Mouse (Mus musculus): ENCODE measurements at regions not wholly inside any gene's neighbourhood (a gene's known extent, or its start where the extent isn't known, plus 50 kb on each side); places are given as distances from the start of the nearest gene placed in this dataset.

GRCm38 (mm10) chr3:34769818-34770217 is 119.6 kb downstream of the Sox2 start:
- Histone ChIP-seq H3K9me3 (no peaks in the 10 kb centered on the region), H3K9ac (no peak overlapping the region), H3K4me3 (no peak overlapping the region), H3K4me1 (peaks cover 8% of the 10 kb centered on the region; the same call in 1 of the 2 replicates), H3K27ac (no peak overlapping the region), H3K27me3 (no peaks in the 10 kb centered on the region; the same call in 1 of the 2 replicates), H3K4me2 (no peak overlapping the region), H3K36me3 (no peaks in the 10 kb centered on the region)
- ATAC-seq (ENCODE audit: insufficient number of reproducible peaks, insufficient read depth, low FRiP score, low TSS enrichment, low read depth): no peak
- 23% methylated on average over 2 of the region's 3 CpGs for WGBS

GRCm38 (mm10) chr3:34770271-34770670 is 120.1 kb downstream of the Sox2 start:
- Histone ChIP-seq H3K4me2 (no peak overlapping the region), H3K27me3 (no peaks in the 10 kb centered on the region; the same call in 1 of the 2 replicates), H3K36me3 (no peaks in the 10 kb centered on the region), H3K4me1 (peaks cover 8% of the 10 kb centered on the region; the same call in 1 of the 2 replicates), H3K9me3 (no peaks in the 10 kb centered on the region), H3K9ac (no peak overlapping the region), H3K27ac (no peak overlapping the region), H3K4me3 (no peak overlapping the region)
- ATAC-seq (ENCODE audit: insufficient number of reproducible peaks, insufficient read depth, low FRiP score, low TSS enrichment, low read depth): no peak
- 76% methylated on average over 6 of the region's 6 CpGs for WGBS

- Histone ChIP-seq H3K4me1 (peaks cover 8% of the 10 kb centered on the region; the same call in 1 of the 2 replicates), H3K27ac (no peak overlapping the region), H3K4me3 (no peak overlapping the region), H3K9me3 (no peaks in the 10 kb centered on the region), H3K36me3 (no peaks in the 10 kb centered on the region), H3K4me2 (no peak overlapping the region), H3K27me3 (no peaks in the 10 kb centered on the region; the same call in 1 of the 2 replicates), H3K9ac (no peak overlapping the region)
- WGBS: 89% methylated on average over 3 of the region's 3 CpGs
- no peak for ATAC-seq (ENCODE audit: insufficient number of reproducible peaks, insufficient read depth, low FRiP score, low TSS enrichment, low read depth)
Measured at GRCm38 (mm10) chr3:34772035-34772434, 121.8 kb downstream of the Sox2 start.

GRCm38 (mm10) chr3:34773678-34774425 is 123.6 kb downstream of the Sox2 start:
- Histone ChIP-seq H3K4me3 (no peak overlapping the region), H3K27me3 (no peaks in the 10 kb centered on the region; the same call in 1 of the 2 replicates), H3K36me3 (no peaks in the 10 kb centered on the region), H3K9ac (no peak overlapping the region), H3K9me3 (no peaks in the 10 kb centered on the region), H3K4me2 (peak overlapping the region; percentile 51), H3K27ac (no peak overlapping the region), H3K4me1 (peaks cover 8% of the 10 kb centered on the region; the same call in 1 of the 2 replicates)
- peak; percentile 72 for ATAC-seq (ENCODE audit: insufficient number of reproducible peaks, insufficient read depth, low FRiP score, low TSS enrichment, low read depth)
- 16% methylated on average over 23 of the region's 23 CpGs for whole genome bisulfite sequencing

- no peaks in the 10 kb centered on the region for H3K4me1 ChIP-seq
- 78% methylated on average over 6 of the region's 6 CpGs for WGBS
- no peak overlapping the region for H3K4me3 ChIP-seq
- H3K36me3 ChIP-seq: no peaks in the 10 kb centered on the region
- H3K27ac ChIP-seq: no peak overlapping the region
- no peaks in the 10 kb centered on the region for H3K9me3 ChIP-seq
- no peaks in the 10 kb centered on the region for H3K27me3 ChIP-seq
- no peak overlapping the region for H3K4me2 ChIP-seq
- no peak for ATAC-seq (ENCODE audit: insufficient number of reproducible peaks, insufficient read depth, low FRiP score, low TSS enrichment, low read depth)
- H3K9ac ChIP-seq: no peak overlapping the region
Measured at GRCm38 (mm10) chr3:34781770-34782169, 131.6 kb downstream of the Sox2 start.

- 91% methylated on average over 1 of the region's 1 CpGs for WGBS
- no peaks in the 10 kb centered on the region for H3K36me3 ChIP-seq
- H3K4me1 ChIP-seq: no peaks in the 10 kb centered on the region
- no peak overlapping the region for H3K4me3 ChIP-seq
- no peak overlapping the region for H3K9ac ChIP-seq
- no peak for ATAC-seq (ENCODE audit: insufficient number of reproducible peaks, insufficient read depth, low FRiP score, low TSS enrichment, low read depth)
- H3K27ac ChIP-seq: no peak overlapping the region
- no peak overlapping the region for H3K4me2 ChIP-seq
- H3K9me3 ChIP-seq: no peaks in the 10 kb centered on the region
- no peaks in the 10 kb centered on the region for H3K27me3 ChIP-seq
Measured at GRCm38 (mm10) chr3:34783398-34783797, 133.2 kb downstream of the Sox2 start.

- Histone ChIP-seq H3K27me3 (no peaks in the 10 kb centered on the region), H3K9ac (no peak overlapping the region), H3K4me2 (no peak overlapping the region), H3K27ac (no peak overlapping the region), H3K4me3 (no peak overlapping the region), H3K9me3 (no peaks in the 10 kb centered on the region), H3K36me3 (no peaks in the 10 kb centered on the region), H3K4me1 (no peaks in the 10 kb centered on the region)
- 90% methylated on average over 3 of the region's 3 CpGs for WGBS
- no peak for ATAC-seq (ENCODE audit: insufficient number of reproducible peaks, insufficient read depth, low FRiP score, low TSS enrichment, low read depth)
Measured at GRCm38 (mm10) chr3:34787211-34787610, 137.0 kb downstream of the Sox2 start.

GRCm38 (mm10) chr3:34795103-34795983 is 145.1 kb downstream of the Sox2 start:
- Histone ChIP-seq H3K4me1 (peaks cover 6% of the 10 kb centered on the region), H3K4me3 (peak overlapping the region; percentile 41), H3K27ac (peak overlapping the region; percentile 22; the same call in 1 of the 2 replicates), H3K36me3 (no peaks in the 10 kb centered on the region), H3K9me3 (no peaks in the 10 kb centered on the region), H3K27me3 (peaks cover 8% of the 10 kb centered on the region), H3K9ac (peak overlapping the region; percentile 49; the same call in 1 of the 2 replicates), H3K4me2 (peak overlapping the region; percentile 68)
- 11% methylated on average over 23 of the region's 23 CpGs for WGBS
- peak; percentile 83 for ATAC-seq (ENCODE audit: insufficient number of reproducible peaks, insufficient read depth, low FRiP score, low TSS enrichment, low read depth)

GRCm38 (mm10) chr3:34795984-34796266 is 145.7 kb downstream of the Sox2 start:
- Histone ChIP-seq H3K4me2 (peak overlapping the region; percentile 68), H3K36me3 (no peaks in the 10 kb centered on the region), H3K9ac (peak overlapping the region; percentile 49; the same call in 1 of the 2 replicates), H3K27me3 (peaks cover 8% of the 10 kb centered on the region), H3K9me3 (no peaks in the 10 kb centered on the region), H3K4me1 (peaks cover 6% of the 10 kb centered on the region), H3K4me3 (peak overlapping the region; percentile 41), H3K27ac (peak overlapping the region; percentile 22; the same call in 1 of the 2 replicates)
- 11% methylated on average over 5 of the region's 5 CpGs for WGBS
- ATAC-seq (ENCODE audit: insufficient number of reproducible peaks, insufficient read depth, low FRiP score, low TSS enrichment, low read depth): no peak

- Histone ChIP-seq H3K36me3 (no peaks in the 10 kb centered on the region), H3K9ac (no peak overlapping the region), H3K4me2 (no peak overlapping the region), H3K9me3 (no peaks in the 10 kb centered on the region), H3K27me3 (peaks cover 18% of the 10 kb centered on the region; the same call in 1 of the 2 replicates), H3K27ac (no peak overlapping the region), H3K4me1 (peaks cover 4% of the 10 kb centered on the region), H3K4me3 (no peak overlapping the region)
- ATAC-seq (ENCODE audit: insufficient number of reproducible peaks, insufficient read depth, low FRiP score, low TSS enrichment, low read depth): no peak
- 5% methylated on average over 6 of the region's 6 CpGs for WGBS
Measured at GRCm38 (mm10) chr3:34808833-34809232, 158.6 kb downstream of the Sox2 start.

GRCm38 (mm10) chr3:34811753-34812152 is 161.5 kb downstream of the Sox2 start:
- Histone ChIP-seq H3K4me1 (peaks cover 4% of the 10 kb centered on the region), H3K27me3 (peaks cover 18% of the 10 kb centered on the region; the same call in 1 of the 2 replicates), H3K9me3 (no peaks in the 10 kb centered on the region), H3K27ac (no peak overlapping the region), H3K4me2 (no peak overlapping the region), H3K9ac (no peak overlapping the region), H3K36me3 (no peaks in the 10 kb centered on the region), H3K4me3 (no peak overlapping the region)
- ATAC-seq (ENCODE audit: insufficient number of reproducible peaks, insufficient read depth, low FRiP score, low TSS enrichment, low read depth): no peak
- 60% methylated on average over 4 of the region's 4 CpGs for WGBS
